Mouse (Mus musculus): ENCODE data around the gene Gpatch8. TPM values are rescaled to one million over a fixed set of nuclear protein-coding genes. Genes with fewer than 3 reads are reported as not detected.
A peak's percentile ranks its signal among the peaks of the same experiment; 100 is the strongest.

Gpatch8 gene
- polyA plus RNA-seq, 1 experiment, result 12.4 TPM

DNA sequence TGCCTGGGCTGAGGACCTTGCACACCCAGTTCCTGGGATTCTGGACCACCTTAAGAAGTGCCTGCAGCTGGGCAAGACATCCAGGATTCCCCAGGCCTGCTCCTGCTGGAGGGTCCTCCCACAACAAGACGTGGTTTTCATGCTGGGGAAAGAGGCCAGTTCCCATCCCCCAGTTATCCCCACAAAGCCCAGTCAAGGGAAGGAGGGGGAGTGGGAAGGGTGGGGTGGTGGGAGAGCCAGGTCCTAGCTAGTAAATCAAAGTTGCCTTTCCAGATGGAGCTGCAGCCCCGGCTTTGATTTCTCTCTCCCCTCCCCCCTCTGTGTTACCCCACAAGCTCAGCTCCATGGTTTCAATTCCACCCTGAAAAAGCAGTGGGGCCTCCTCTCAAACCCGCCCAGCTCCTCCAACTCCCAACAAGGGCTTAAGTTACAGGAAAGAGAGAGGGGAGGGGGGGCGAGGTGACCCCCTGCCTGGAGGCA lies 39.2 kb upstream of the Gpatch8 start:
- H3K27ac ChIP-seq (ENCODE audit: insufficient read depth, low read depth, low read length), result no peak overlapping the region
- H3K27me3 ChIP-seq (replicated peaks; ENCODE audit: control insufficient read depth, insufficient read depth, low read length), result no peaks in the 10 kb centered on the region
- H3K36me3 ChIP-seq (ENCODE audit: control insufficient read depth, insufficient read depth, low read length), result no peaks in the 10 kb centered on the region
- 46% methylated on average over 3 of the region's 4 CpGs for WGBS
- DNase-seq, result no peak
- H3K4me1 ChIP-seq (ENCODE audit: control insufficient read depth, insufficient read depth, low read length), result no peaks in the 10 kb centered on the region
- no peak overlapping the region for H3K4me3 ChIP-seq (ENCODE audit: insufficient read depth, low read depth, low read length)
- TF ChIP-seq CTCF (conservative IDR thresholded peaks at IDR 0.05; ENCODE audit: insufficient read depth, insufficient read length, low read depth, low read length) (no peak), POLR2A (IDR thresholded peaks at IDR 0.05; ENCODE audit: low read depth, low read length) (no peak)

- WGBS, result 83% methylated on average over 3 of the region's 3 CpGs
- DNase-seq, result no peak
- no peaks in the 10 kb centered on the region for H3K27me3 ChIP-seq (replicated peaks; ENCODE audit: control insufficient read depth, insufficient read depth, low read length)
- 0 out of 2 replicates have a peak, but pooled peaks cover 3% of the 10 kb centered on the region for H3K4me1 ChIP-seq (ENCODE audit: control insufficient read depth, insufficient read depth, low read length)
- no peak overlapping the region for H3K27ac ChIP-seq (ENCODE audit: insufficient read depth, low read depth, low read length)
- no peak overlapping the region for H3K4me3 ChIP-seq (ENCODE audit: insufficient read depth, low read depth, low read length)
- H3K36me3 ChIP-seq (ENCODE audit: control insufficient read depth, insufficient read depth, low read length), result no peaks in the 10 kb centered on the region
- TF ChIP-seq POLR2A (IDR thresholded peaks at IDR 0.05; ENCODE audit: low read depth, low read length) (no peak), CTCF (conservative IDR thresholded peaks at IDR 0.05; ENCODE audit: insufficient read depth, insufficient read length, low read depth, low read length) (no peak)
Measured at GRCm38 (mm10) chr11:102587554-102587953, 31.4 kb upstream of the Gpatch8 start.

DNA sequence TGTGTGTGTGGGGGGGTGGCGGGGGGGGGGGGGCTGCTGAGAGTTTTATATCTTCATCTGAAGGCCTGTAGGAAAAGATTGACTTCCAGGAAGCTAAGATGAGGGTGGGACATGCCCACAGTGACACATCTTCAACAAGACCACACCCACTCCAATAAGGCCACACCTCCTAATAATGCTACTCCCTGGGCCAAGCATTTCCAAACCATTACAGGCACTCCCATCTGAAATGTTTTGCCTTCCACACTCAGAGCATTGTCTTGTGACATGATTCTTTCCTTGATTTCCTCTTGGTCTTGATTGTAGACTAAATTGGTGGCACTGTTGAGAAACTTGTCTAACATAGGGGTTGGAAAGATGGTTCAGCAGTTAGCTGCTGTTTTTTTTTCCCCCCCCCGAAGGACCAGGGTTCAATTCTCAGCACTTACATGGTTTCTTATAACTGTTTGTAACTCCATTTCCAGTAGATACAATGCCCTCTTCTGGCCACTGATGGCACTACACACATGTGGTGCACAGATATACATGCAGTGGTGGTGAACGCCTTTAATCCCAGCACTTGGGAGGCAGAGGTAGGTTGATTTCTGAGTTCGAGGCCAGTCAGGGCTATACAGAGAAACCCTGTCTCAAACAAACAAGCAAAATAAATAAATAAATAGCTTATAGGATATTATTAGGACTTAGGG lies 30.4 kb upstream of the Gpatch8 start:
- Histone ChIP-seq H3K4me3 (ENCODE audit: insufficient read depth, low read depth, low read length) (no peak overlapping the region), H3K27me3 (replicated peaks; ENCODE audit: control insufficient read depth, insufficient read depth, low read length) (no peaks in the 10 kb centered on the region), H3K27ac (ENCODE audit: insufficient read depth, low read depth, low read length) (no peak overlapping the region), H3K36me3 (ENCODE audit: control insufficient read depth, insufficient read depth, low read length) (no peaks in the 10 kb centered on the region), H3K4me1 (ENCODE audit: control insufficient read depth, insufficient read depth, low read length) (0 out of 2 replicates have a peak, but pooled peaks cover 3% of the 10 kb centered on the region)
- no peak for DNase-seq
- WGBS, result 94% methylated on average over 4 of the region's 4 CpGs
- no peak for TF ChIP-seq POLR2A (IDR thresholded peaks at IDR 0.05; ENCODE audit: low read depth, low read length)
- no peak for TF ChIP-seq CTCF (conservative IDR thresholded peaks at IDR 0.05; ENCODE audit: insufficient read depth, insufficient read length, low read depth, low read length)

DNA sequence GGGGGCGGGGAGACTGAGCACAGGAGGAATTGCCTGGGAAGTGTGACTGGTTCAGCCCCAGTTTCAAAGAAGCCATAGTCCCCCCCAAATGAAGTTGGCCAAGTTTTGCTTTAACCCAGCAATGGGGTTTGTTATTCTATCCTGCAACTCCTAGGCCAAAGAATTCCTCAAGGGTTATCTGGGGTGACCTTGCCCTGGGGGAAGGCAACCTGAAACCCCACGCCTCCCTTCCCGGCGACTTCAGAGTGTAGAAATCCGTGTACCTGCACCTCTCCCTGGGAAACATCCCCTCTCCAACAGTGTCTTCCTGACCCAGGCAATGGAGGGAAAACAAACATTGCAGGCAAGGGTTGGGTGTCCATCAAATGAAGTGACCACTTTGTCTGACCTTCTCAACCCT lies 26.5 kb upstream of the Gpatch8 start:
- no peak overlapping the region for H3K4me3 ChIP-seq (ENCODE audit: insufficient read depth, low read depth, low read length)
- DNase-seq, result peak; percentile 2
- 33% methylated on average over 5 of the region's 5 CpGs for WGBS
- no peaks in the 10 kb centered on the region for H3K36me3 ChIP-seq (ENCODE audit: control insufficient read depth, insufficient read depth, low read length)
- H3K27me3 ChIP-seq (replicated peaks; ENCODE audit: control insufficient read depth, insufficient read depth, low read length), result no peaks in the 10 kb centered on the region
- H3K4me1 ChIP-seq (ENCODE audit: control insufficient read depth, insufficient read depth, low read length), result 0 out of 2 replicates have a peak, but pooled peaks cover 3% of the 10 kb centered on the region
- TF ChIP-seq CTCF (conservative IDR thresholded peaks at IDR 0.05; ENCODE audit: insufficient read depth, insufficient read length, low read depth, low read length), result no peak
- TF ChIP-seq POLR2A (IDR thresholded peaks at IDR 0.05; ENCODE audit: low read depth, low read length), result no peak
- H3K27ac ChIP-seq (ENCODE audit: insufficient read depth, low read depth, low read length), result no peak overlapping the region

DNA sequence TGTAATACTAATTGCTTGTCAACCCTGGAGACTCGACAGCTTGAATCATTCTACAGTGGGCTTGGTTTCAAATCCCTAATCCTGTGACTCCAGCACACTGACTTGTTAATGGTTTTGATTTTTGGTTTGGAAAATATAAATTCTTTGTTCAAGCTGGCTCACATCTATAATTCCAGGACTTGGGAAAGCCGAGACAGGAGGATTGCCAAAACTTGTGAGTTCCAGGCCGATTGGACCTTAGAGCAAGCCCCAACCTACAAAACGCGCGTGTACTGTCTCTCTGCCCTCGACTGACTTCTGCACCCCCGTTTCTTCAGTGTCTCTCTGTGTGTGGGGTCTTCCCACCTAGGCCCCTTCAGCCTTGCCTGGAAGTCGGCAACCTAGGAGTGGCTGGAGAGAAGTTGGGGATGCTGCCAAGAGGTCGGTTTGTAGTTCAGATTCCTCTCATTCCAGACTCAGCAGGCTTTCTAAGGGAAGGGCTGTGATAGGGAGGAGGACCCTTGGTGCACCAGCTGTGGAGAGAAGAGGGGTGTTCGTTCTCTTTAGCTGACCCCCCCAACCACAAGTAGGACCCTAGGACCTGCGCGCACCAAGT lies 25.9 kb upstream of the Gpatch8 start:
- TF ChIP-seq CTCF (conservative IDR thresholded peaks at IDR 0.05; ENCODE audit: insufficient read depth, insufficient read length, low read depth, low read length) (no peak), POLR2A (IDR thresholded peaks at IDR 0.05; ENCODE audit: low read depth, low read length) (no peak)
- Histone ChIP-seq H3K4me3 (ENCODE audit: insufficient read depth, low read depth, low read length) (no peak overlapping the region), H3K4me1 (ENCODE audit: control insufficient read depth, insufficient read depth, low read length) (0 out of 2 replicates have a peak, but pooled peaks cover 3% of the 10 kb centered on the region), H3K27ac (ENCODE audit: insufficient read depth, low read depth, low read length) (peak overlapping the region; percentile 46; the same call in 1 of the 2 replicates), H3K36me3 (ENCODE audit: control insufficient read depth, insufficient read depth, low read length) (no peaks in the 10 kb centered on the region), H3K27me3 (replicated peaks; ENCODE audit: control insufficient read depth, insufficient read depth, low read length) (no peaks in the 10 kb centered on the region)
- 43% methylated on average over 13 of the region's 13 CpGs for WGBS
- DNase-seq, result peak; percentile 56

DNA sequence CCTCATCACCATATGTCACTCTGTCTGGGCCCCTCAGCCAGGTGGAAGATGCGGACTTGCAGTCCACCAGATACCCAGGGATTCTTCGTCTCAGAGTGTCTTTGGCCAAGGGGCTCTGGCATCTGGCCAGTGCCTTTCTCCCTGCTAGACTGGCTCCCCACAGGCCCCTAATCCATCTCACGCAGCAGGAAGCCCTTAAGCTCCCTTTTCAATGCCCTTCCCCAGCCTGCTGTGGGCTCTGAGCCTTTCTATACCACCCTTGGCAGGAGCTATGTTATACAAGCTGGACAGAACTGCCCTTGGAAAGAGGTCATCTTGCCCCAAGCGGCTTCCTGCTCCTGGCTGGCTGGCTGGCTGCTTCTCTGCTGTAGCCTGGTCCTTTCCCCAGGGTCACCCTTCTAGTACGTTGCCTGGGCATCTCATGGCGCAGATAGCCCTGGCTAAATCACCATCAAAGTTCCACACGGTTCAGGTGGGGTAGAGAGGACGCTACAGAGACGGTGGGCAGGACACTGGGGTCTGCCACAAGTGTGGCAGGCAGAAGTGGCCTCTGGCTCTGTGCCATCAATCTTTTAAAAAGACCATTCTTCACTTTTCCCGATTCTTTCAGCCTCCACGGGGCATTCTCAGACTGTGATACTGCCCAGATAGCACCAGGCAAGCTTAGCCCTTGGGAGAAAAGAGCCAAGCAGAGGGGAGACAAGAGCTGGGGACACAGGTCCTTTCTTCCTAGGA lies 25.3 kb upstream of the Gpatch8 start:
- DNase-seq, result peak; percentile 4
- 0 out of 2 replicates have a peak, but pooled peaks cover 3% of the 10 kb centered on the region for H3K4me1 ChIP-seq (ENCODE audit: control insufficient read depth, insufficient read depth, low read length)
- 48% methylated on average over 11 of the region's 11 CpGs for WGBS
- TF ChIP-seq CTCF (conservative IDR thresholded peaks at IDR 0.05; ENCODE audit: insufficient read depth, insufficient read length, low read depth, low read length) (no peak), POLR2A (IDR thresholded peaks at IDR 0.05; ENCODE audit: low read depth, low read length) (no peak)
- H3K27me3 ChIP-seq (replicated peaks; ENCODE audit: control insufficient read depth, insufficient read depth, low read length), result no peaks in the 10 kb centered on the region
- no peaks in the 10 kb centered on the region for H3K36me3 ChIP-seq (ENCODE audit: control insufficient read depth, insufficient read depth, low read length)
- no peak overlapping the region for H3K4me3 ChIP-seq (ENCODE audit: insufficient read depth, low read depth, low read length)
- 0 out of 2 replicates have a peak overlapping the region, but pooled peaks have one; percentile 3 for H3K27ac ChIP-seq (ENCODE audit: insufficient read depth, low read depth, low read length)

DNA sequence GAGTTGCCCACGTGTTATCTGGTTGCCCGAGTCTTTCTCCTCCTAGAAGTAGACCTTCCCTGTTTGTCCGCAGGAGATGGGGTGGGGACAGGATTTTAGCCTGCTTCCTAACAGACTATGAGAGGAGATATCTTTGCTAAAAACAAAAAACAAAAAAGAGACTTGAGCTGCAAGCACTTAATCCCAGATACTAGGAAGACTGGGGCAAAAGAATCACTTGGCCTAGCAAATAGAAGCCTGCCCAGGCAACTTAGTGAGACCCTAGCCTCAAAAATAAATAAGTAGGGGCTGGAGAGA lies 23.8 kb upstream of the Gpatch8 start:
- H3K27me3 ChIP-seq (replicated peaks; ENCODE audit: control insufficient read depth, insufficient read depth, low read length), result no peaks in the 10 kb centered on the region
- H3K36me3 ChIP-seq (ENCODE audit: control insufficient read depth, insufficient read depth, low read length), result no peaks in the 10 kb centered on the region
- H3K4me1 ChIP-seq (ENCODE audit: control insufficient read depth, insufficient read depth, low read length), result 0 out of 2 replicates have a peak, but pooled peaks cover 3% of the 10 kb centered on the region
- DNase-seq, result no peak
- no peak overlapping the region for H3K27ac ChIP-seq (ENCODE audit: insufficient read depth, low read depth, low read length)
- no peak overlapping the region for H3K4me3 ChIP-seq (ENCODE audit: insufficient read depth, low read depth, low read length)
- 78% methylated on average over 3 of the region's 3 CpGs for WGBS
- no peak for TF ChIP-seq POLR2A (IDR thresholded peaks at IDR 0.05; ENCODE audit: low read depth, low read length)
- TF ChIP-seq CTCF (conservative IDR thresholded peaks at IDR 0.05; ENCODE audit: insufficient read depth, insufficient read length, low read depth, low read length), result no peak

All from kidney, adult 2 months (tissue).